Mouse (Mus musculus) lung, adult 2 months (tissue): ENCODE results near the gene Thumpd2. TPM values are rescaled to one million over a fixed set of nuclear protein-coding genes. Genes with fewer than 3 reads are reported as not detected.

ENCODE experiments used
- DNase-seq: peaks from one replicate; pipeline ENCODE4 v3.0.0; 2022
- H3K4me1 ChIP-seq: fragments of 200-500 bp; 2 replicates; pipeline ENCODE4 v1.6.1; 2011; ENCODE audit warnings: low read length; ENCODE audit not compliant: control insufficient read depth, insufficient read depth
- H3K4me3 ChIP-seq: fragments of 200-500 bp; replicated peaks from 2 replicates; pipeline ENCODE3; 2011; ENCODE audit warnings: low read depth, mild to moderate bottlenecking, control low read depth, low read length; ENCODE audit errors: extremely low read depth
- CTCF ChIP-seq: fragments of 200-500 bp; IDR thresholded peaks from 2 replicates; pipeline ENCODE4 v1.5.1; 2011; ENCODE audit warnings: mild to moderate bottlenecking, low read length, control low read depth; ENCODE audit not compliant: insufficient read depth
- POLR2A ChIP-seq: fragments of 200-500 bp; IDR thresholded peaks from 2 replicates; pipeline ENCODE4 v1.6.1; 2011; ENCODE audit warnings: low read depth, mild to moderate bottlenecking, control low read depth, low read length, borderline replicate concordance; ENCODE audit errors: extremely low read depth
- WGBS: fragments of 180-500 bp; shearing (Covaris S2); methylation state at CpG from one replicate; pipeline ENCODE4 v1.1.7; 2018; 5-methylcytosine and 5-hydroxymethylcytosine counted together
- polyA plus RNA-seq: library from polyadenylated mRNA; depleted of rRNA; stranded (reverse); fragments of >200 nt; gene quantifications from 2 replicates; pipeline ENCODE4 v1.2.3, GENCODE M21; 2012; rRNA removed

Thumpd2 gene
- polyA plus RNA-seq, 1 experiment, result 1.3 TPM

DNA sequence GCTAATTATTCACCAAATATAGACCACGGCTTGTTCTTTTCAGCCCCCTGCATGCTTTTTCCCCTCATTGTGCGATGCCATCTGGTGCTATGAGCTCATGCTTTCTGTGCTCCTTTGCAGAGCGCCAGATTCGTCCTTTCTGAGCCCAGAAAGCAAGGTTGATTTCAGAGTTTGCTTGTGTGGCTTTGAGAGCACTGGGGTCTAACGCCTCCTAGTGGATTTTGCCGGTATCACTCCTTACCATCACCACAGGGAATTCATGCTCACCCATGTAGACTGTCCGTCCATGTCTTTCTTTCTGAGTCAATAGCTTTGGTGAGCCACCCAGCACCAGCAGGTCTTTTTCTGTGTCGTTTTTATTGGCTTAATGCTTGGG is 82.5 kb downstream of the Thumpd2 start:
- TF ChIP-seq CTCF (peak; percentile 73), POLR2A (no peak)
- DNase-seq, result peak; percentile 64
- no peaks in the 10 kb centered on the region for H3K4me1 ChIP-seq
- WGBS, result 9% methylated on average over 8 of the region's 8 CpGs
- no peak overlapping the region for H3K4me3 ChIP-seq

DNA sequence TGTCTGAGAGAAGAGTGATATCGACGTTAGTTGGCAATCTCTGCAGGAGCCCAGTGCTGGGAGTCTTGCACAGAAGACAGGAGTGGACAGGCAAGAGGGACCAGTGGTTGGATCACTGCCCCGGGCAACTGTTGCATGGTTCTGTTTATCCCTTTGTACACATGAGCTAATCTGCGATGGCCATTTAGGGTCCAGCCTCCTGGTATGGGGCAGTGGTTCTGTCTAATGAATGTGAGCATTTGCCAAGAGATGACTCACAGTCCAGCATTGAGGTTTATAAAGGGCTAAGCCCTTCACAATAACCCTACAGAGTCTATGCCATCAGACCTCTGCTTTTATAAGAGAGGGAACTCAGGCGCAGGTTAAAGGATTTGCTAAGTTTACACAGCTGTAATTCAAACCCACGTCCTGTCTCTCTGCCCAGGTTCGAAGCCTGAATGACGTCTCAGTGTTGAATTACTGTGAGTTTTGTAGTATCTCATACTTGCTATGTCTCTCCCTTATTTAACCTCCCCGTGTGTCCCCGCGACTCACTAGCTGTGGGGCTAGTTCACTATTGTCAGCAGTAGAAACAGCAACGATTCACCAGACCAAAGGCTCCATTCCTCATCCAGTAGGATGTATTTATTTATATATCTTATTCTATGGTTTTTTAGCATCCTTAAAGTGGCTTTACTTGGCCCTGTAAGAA is 83.0 kb downstream of the Thumpd2 start:
- no peak for DNase-seq

DNA sequence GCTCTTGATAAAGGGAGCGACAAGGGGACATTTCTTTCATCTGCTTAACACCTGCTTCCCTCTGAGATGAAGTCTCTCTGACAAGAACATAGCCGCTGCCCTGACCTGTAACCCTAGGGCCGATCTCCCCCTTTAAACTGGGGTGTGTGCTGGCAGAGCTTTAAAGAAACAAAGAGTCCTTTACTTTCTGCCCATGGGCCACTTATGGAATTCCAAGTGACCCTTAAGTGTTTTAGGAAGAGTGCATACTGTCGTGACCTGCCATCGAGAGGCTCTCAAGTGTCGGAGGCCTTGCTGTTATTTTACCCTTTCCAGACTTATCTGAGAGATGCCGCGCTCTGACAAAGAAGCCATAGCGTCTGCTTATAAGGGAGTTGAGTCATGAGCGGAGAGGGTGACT is 84.8 kb downstream of the Thumpd2 start:
- TF ChIP-seq CTCF (no peak), POLR2A (no peak)
- Histone ChIP-seq H3K4me3 (no peak overlapping the region), H3K4me1 (no peaks in the 10 kb centered on the region)
- DNase-seq, result peak; percentile 36
- whole genome bisulfite sequencing, result 67% methylated on average over 10 of the region's 10 CpGs

More for the DNA sequence above, 83.0 kb downstream of the Thumpd2 start:
- H3K4me1 ChIP-seq, result no peaks in the 10 kb centered on the region
- H3K4me3 ChIP-seq, result no peak overlapping the region
- TF ChIP-seq POLR2A (no peak), CTCF (no peak)
- 52% methylated on average over 12 of the region's 12 CpGs for WGBS

DNA sequence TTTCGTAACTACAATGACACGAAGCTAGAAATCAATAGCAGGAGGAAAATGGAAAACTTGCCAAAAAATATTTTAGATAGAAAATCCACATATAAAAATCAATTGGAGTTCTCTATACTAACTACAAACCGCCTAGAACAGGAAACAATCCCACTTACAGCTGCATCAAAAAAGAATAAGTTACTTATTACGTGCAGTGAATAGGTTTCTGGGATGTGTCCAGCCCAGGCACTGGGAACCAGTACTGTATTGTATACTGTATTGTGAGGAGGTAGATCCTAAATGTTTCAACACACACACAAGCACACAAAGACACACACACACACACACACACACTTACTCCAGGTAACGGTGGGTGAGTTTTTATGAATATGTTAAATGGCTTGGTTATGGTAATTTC is 87.6 kb downstream of the Thumpd2 start:
- 65% methylated on average over 5 of the region's 5 CpGs for WGBS
- TF ChIP-seq CTCF (no peak), POLR2A (no peak)

More for the DNA sequence above, 87.6 kb downstream of the Thumpd2 start:
- no peak for DNase-seq
- Histone ChIP-seq H3K4me1 (no peaks in the 10 kb centered on the region), H3K4me3 (no peak overlapping the region)

Other genes with a start within 250 kb of the Thumpd2 start
- 18.5 and 20.7 TPM in 2 replicates for gene Tmem178, start 120.5 kb downstream of the Thumpd2 start, polyA plus RNA-seq